Mouse (Mus musculus): ENCODE data around the gene Fbxo36.

Fbxo36 gene

GRCm38 (mm10) chr1:84859597-84859996 lies 20.0 kb downstream of the Fbxo36 start:
- no peak for DNase-seq

GRCm38 (mm10) chr1:84860360-84861254 lies 21.0 kb downstream of the Fbxo36 start:
- DNase-seq = no peak

- no peak for DNase-seq
These were observed 21.6 kb downstream of the Fbxo36 start for GRCm38 (mm10) chr1:84861255-84861630.

- no peak for DNase-seq
These were observed 25.0 kb downstream of the Fbxo36 start for GRCm38 (mm10) chr1:84864645-84865044.

GRCm38 (mm10) chr1:84866231-84866630 lies 26.6 kb downstream of the Fbxo36 start:
- DNase-seq = no peak

- DNase-seq = no peak
These were observed 27.1 kb downstream of the Fbxo36 start for GRCm38 (mm10) chr1:84866706-84867230.

- no peak for DNase-seq
These were observed 28.7 kb downstream of the Fbxo36 start for GRCm38 (mm10) chr1:84868311-84868710.

- DNase-seq = no peak
These were observed 29.2 kb downstream of the Fbxo36 start for GRCm38 (mm10) chr1:84868841-84869240.

GRCm38 (mm10) chr1:84869498-84869897 lies 29.9 kb downstream of the Fbxo36 start:
- DNase-seq = no peak

GRCm38 (mm10) chr1:84871131-84871530 lies 31.5 kb downstream of the Fbxo36 start:
- no peak for DNase-seq

GRCm38 (mm10) chr1:84872105-84872504 lies 32.5 kb downstream of the Fbxo36 start:
- DNase-seq = no peak

GRCm38 (mm10) chr1:84872939-84873338 lies 33.3 kb downstream of the Fbxo36 start:
- no peak for DNase-seq

GRCm38 (mm10) chr1:84877590-84877989 lies 37.9 kb downstream of the Fbxo36 start:
- DNase-seq = no peak

- DNase-seq = no peak
These were observed 40.0 kb downstream of the Fbxo36 start for GRCm38 (mm10) chr1:84879571-84880120.

GRCm38 (mm10) chr1:84881248-84882065 lies 41.8 kb downstream of the Fbxo36 start:
- no peak for DNase-seq

GRCm38 (mm10) chr1:84882066-84882532 lies 42.5 kb downstream of the Fbxo36 start:
- DNase-seq = no peak

GRCm38 (mm10) chr1:84882937-84883336 lies 43.3 kb downstream of the Fbxo36 start:
- no peak for DNase-seq

GRCm38 (mm10) chr1:84883889-84884288 lies 44.2 kb downstream of the Fbxo36 start:
- DNase-seq = no peak

- peak in 1 of 2 experiments; percentile 6 for DNase-seq
These were observed 45.5 kb downstream of the Fbxo36 start for GRCm38 (mm10) chr1:84885174-84885573.

- no peak for DNase-seq
These were observed 46.3 kb downstream of the Fbxo36 start for GRCm38 (mm10) chr1:84885921-84886320.

- DNase-seq = no peak
These were observed 49.8 kb downstream of the Fbxo36 start for GRCm38 (mm10) chr1:84889330-84890004.

- DNase-seq = no peak
These were observed 50.4 kb downstream of the Fbxo36 start for GRCm38 (mm10) chr1:84890005-84890393.

- DNase-seq = no peak
These were observed 50.9 kb downstream of the Fbxo36 start for GRCm38 (mm10) chr1:84890503-84890902.
